Mouse (Mus musculus) heart, adult 2 months (tissue): Measurements from ENCODE around the gene Glis1. TPM values are rescaled to one million over a fixed set of nuclear protein-coding genes. Genes with fewer than 3 reads are reported as not detected.

Source experiments
- DNase-seq, 2 experiments: peaks; one replicate each; pipeline ENCODE4 v3.0.0; 2021
- H3K27ac ChIP-seq: fragments of 200-600 bp; 2 replicates; pipeline ENCODE4 v1.8.1; 2022
- H3K27me3 ChIP-seq: fragments of 200-500 bp; 2 replicates; pipeline ENCODE4 v1.6.1; 2012; ENCODE audit warnings: mild to moderate bottlenecking, low read length, inconsistent platforms, mixed read lengths; ENCODE audit not compliant: control insufficient read depth, insufficient read depth
- H3K36me3 ChIP-seq: fragments of 200-500 bp; 2 replicates; pipeline ENCODE4 v1.6.1; 2012; ENCODE audit warnings: low read length, inconsistent platforms; ENCODE audit not compliant: control insufficient read depth, insufficient read depth
- H3K4me1 ChIP-seq: fragments of 200-500 bp; 2 replicates; pipeline ENCODE4 v1.6.1; 2011; ENCODE audit warnings: low read length; ENCODE audit not compliant: control insufficient read depth, insufficient read depth
- H3K4me3 ChIP-seq: fragments of 200-600 bp; 2 replicates; pipeline ENCODE4 v1.8.1; 2022
- H3K79me2 ChIP-seq: fragments of 200-500 bp; replicated peaks from 2 replicates; pipeline ENCODE4 v1.6.1; 2012; ENCODE audit warnings: mild to moderate bottlenecking, inconsistent platforms, low read length, moderate library complexity, mixed read lengths; ENCODE audit not compliant: control insufficient read depth, insufficient read depth
- H3K9ac ChIP-seq: fragments of 200-500 bp; 2 replicates; pipeline ENCODE4 v1.6.1; 2012; ENCODE audit warnings: low read depth, mild to moderate bottlenecking, control low read depth, inconsistent platforms, low read length, mixed read lengths
- CTCF ChIP-seq: fragments of 200-600 bp; IDR thresholded peaks from 2 replicates; pipeline ENCODE4 v1.8.1; 2022; ENCODE audit warnings: antibody characterized with exemption, mild to moderate bottlenecking, moderate library complexity
- EP300 ChIP-seq: fragments of 200-500 bp; IDR thresholded peaks from 2 replicates; pipeline ENCODE4 v1.6.1; 2011; ENCODE audit warnings: low read depth, low read length, control low read depth; ENCODE audit not compliant: insufficient read depth
- POLR2A ChIP-seq: fragments of 200-500 bp; IDR thresholded peaks from 2 replicates; pipeline ENCODE4 v1.6.1; 2011; ENCODE audit warnings: mild to moderate bottlenecking, low read depth, low read length, control low read depth; ENCODE audit not compliant: insufficient read depth
- WGBS: fragments of 180-500 bp; shearing (Covaris S2); methylation state at CpG from one replicate; pipeline ENCODE4 v1.1.7; 2018; 5-methylcytosine and 5-hydroxymethylcytosine counted together
- intact Hi-C: fragments of 180-260 bp; cut with DNase I; formaldehyde crosslinking; loops from one replicate; pipeline ENCODE4 v1.15.1; 2025
- polyA plus RNA-seq: library from polyadenylated mRNA; depleted of rRNA; stranded (reverse); fragments of >200 nt; gene quantifications from 2 replicates; pipeline ENCODE4 v1.2.3, GENCODE M21; 2012
- total RNA-seq, 2 experiments: library from RNA; stranded (reverse); gene quantifications; 2 replicates each; pipeline ENCODE4 v1.2.3; 2021

Glis1 gene
- total and polyA plus RNA-seq, 3 experiments, result 0.29 to 0.52 (median 0.30) TPM

DNA sequence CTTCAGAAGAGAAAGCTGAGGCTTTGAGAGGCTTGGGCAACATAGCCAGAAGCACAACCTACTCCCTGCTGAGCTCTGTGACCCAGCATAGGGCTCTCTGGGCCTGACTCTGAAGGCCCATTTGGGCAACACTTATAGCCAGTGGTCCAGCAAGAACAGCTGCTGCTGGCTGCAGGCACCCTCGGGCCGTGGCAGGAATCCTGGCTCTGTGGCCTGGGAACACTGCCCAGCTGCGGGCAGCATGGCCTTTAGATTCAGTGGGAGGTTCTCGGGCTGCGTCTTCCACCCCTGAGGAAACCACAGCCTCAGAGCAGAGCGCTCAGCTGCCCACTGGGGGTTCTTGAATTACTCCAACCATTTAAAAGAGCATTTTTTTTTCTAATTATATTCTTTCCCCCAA is 189.5 kb downstream of the Glis1 start:
- Histone ChIP-seq H3K27ac (no peak overlapping the region), H3K36me3 (no peaks in the 10 kb centered on the region), H3K9ac (no peak overlapping the region), H3K27me3 (no peaks in the 10 kb centered on the region; the same call in 1 of the 2 replicates), H3K79me2 (no peaks in the 10 kb centered on the region), H3K4me3 (no peak overlapping the region), H3K4me1 (no peaks in the 10 kb centered on the region)
- 56% methylated on average over 6 of the region's 6 CpGs for WGBS
- TF ChIP-seq POLR2A (no peak), EP300 (no peak), CTCF (no peak)
- intact Hi-C loops, result no loop called here
- DNase-seq, result peak; percentile 29 to 31

DNA sequence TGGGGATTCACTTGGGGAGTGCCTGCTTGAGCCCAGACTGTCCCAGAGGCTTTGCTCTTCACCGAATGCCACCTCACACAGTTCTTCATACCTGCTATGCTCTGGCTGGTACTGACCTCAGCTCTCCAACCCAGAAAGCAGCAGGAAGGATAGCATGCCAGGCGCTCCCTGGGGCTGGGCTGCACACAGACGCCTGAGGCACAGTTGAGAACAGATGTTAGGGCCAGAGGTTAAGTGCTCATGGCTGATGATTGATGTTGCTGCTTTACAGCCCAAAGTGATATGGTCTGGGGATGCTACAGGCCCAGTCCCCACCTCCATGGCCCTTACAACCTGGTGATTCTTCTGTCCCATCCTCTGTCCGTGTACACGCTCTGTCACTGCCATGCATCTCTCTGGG is 190.6 kb downstream of the Glis1 start:
- intact Hi-C loops, result no loop called here
- H3K27me3 ChIP-seq, result no peaks in the 10 kb centered on the region; the same call in 1 of the 2 replicates
- no peak overlapping the region for H3K27ac ChIP-seq
- TF ChIP-seq CTCF (no peak), EP300 (no peak), POLR2A (no peak)
- H3K4me3 ChIP-seq, result no peak overlapping the region
- DNase-seq, result no peak
- no peak overlapping the region for H3K9ac ChIP-seq
- no peaks in the 10 kb centered on the region for H3K4me1 ChIP-seq
- H3K79me2 ChIP-seq, result no peaks in the 10 kb centered on the region
- WGBS, result 78% methylated on average over 5 of the region's 5 CpGs
- no peaks in the 10 kb centered on the region for H3K36me3 ChIP-seq

GRCm38 (mm10) chr4:107628226-107628625 is 193.8 kb downstream of the Glis1 start:
- H3K79me2 ChIP-seq, result no peaks in the 10 kb centered on the region
- H3K4me3 ChIP-seq, result no peak overlapping the region
- no peak for DNase-seq
- 52% methylated on average over 4 of the region's 4 CpGs for WGBS
- no peak overlapping the region for H3K9ac ChIP-seq
- no peaks in the 10 kb centered on the region; the same call in 1 of the 2 replicates for H3K27me3 ChIP-seq
- no peak overlapping the region for H3K27ac ChIP-seq
- H3K36me3 ChIP-seq, result no peaks in the 10 kb centered on the region
- intact Hi-C loops, result no loop called here
- no peaks in the 10 kb centered on the region for H3K4me1 ChIP-seq
- TF ChIP-seq POLR2A (no peak), CTCF (no peak), EP300 (no peak)

- 63% methylated on average over 17 of the region's 17 CpGs for WGBS
- Histone ChIP-seq H3K9ac (no peak overlapping the region), H3K27me3 (no peaks in the 10 kb centered on the region; the same call in 1 of the 2 replicates), H3K27ac (no peak overlapping the region), H3K4me3 (no peak overlapping the region), H3K4me1 (no peaks in the 10 kb centered on the region), H3K36me3 (no peaks in the 10 kb centered on the region), H3K79me2 (no peaks in the 10 kb centered on the region)
- intact Hi-C loops, result no loop called here
- no peak for DNase-seq
- TF ChIP-seq EP300, result no peak
- TF ChIP-seq POLR2A, result no peak
- no peak for TF ChIP-seq CTCF
Observed at GRCm38 (mm10) chr4:107628921-107629411, 194.6 kb downstream of the Glis1 start.

- no peak for DNase-seq
- Histone ChIP-seq H3K4me1 (no peaks in the 10 kb centered on the region), H3K9ac (no peak overlapping the region), H3K27ac (no peak overlapping the region), H3K27me3 (no peaks in the 10 kb centered on the region), H3K79me2 (no peaks in the 10 kb centered on the region), H3K36me3 (no peaks in the 10 kb centered on the region), H3K4me3 (no peak overlapping the region)
- intact Hi-C loops, result loop anchor here (5.0 kb wide), 1 partner anchor 212 kb away; no protein-coding TSS in a partner anchor
- no peak for TF ChIP-seq POLR2A
- TF ChIP-seq EP300, result no peak
- TF ChIP-seq CTCF, result no peak
- 74% methylated on average over 6 of the region's 6 CpGs for WGBS
Observed at GRCm38 (mm10) chr4:107634631-107635030, 200.2 kb downstream of the Glis1 start.

DNA sequence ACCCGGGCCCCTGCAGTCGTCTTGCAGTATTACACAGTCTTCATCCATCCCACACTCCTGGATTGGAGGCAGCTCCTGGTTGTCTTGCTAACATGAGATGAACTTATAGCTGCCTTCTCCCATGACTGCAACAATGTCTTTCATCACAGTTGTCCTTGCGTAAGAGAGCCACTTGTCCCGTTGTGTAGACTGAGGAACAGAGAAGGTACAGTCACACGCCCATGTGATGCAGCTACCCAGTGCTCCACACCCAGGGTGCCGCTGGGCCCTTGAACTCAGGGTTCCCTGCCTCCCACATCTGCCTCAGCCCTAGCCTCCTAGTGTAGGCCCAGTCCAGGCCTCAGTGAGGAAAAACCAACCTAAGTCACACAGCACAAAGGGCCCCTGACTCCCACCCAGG is 201.7 kb downstream of the Glis1 start:
- WGBS, result 75% methylated on average over 6 of the region's 6 CpGs
- no peak overlapping the region for H3K9ac ChIP-seq
- H3K36me3 ChIP-seq, result no peaks in the 10 kb centered on the region
- DNase-seq, result no peak
- intact Hi-C loops, result loop anchor here (5.0 kb wide), 1 partner anchor 214 kb away; no protein-coding TSS in a partner anchor
- TF ChIP-seq CTCF, result no peak
- TF ChIP-seq EP300, result no peak
- no peak for TF ChIP-seq POLR2A
- H3K27me3 ChIP-seq, result no peaks in the 10 kb centered on the region
- H3K27ac ChIP-seq, result no peak overlapping the region
- no peaks in the 10 kb centered on the region for H3K79me2 ChIP-seq
- no peaks in the 10 kb centered on the region for H3K4me1 ChIP-seq
- no peak overlapping the region for H3K4me3 ChIP-seq

DNA sequence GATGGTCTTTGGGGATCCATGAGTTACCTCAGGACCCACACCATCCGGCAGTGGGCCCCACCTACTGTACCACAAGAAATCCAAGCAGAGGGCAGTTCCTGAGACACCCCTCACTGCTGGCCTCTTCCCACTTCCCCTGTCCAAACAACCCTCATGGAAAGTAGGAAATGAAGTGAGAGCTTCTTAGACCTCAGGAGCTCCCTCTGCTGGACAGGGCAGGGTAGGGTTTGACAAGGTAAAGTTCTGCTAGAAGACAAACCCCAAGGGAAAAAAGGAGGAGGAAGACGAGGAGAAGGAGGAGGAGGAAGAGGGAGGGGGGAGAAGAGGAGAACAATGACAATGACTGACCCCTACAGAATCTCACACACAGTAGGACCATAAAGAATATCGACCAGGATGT is 203.3 kb downstream of the Glis1 start:
- Histone ChIP-seq H3K27me3 (no peaks in the 10 kb centered on the region), H3K27ac (no peak overlapping the region), H3K79me2 (no peaks in the 10 kb centered on the region), H3K9ac (no peak overlapping the region), H3K4me3 (no peak overlapping the region), H3K36me3 (no peaks in the 10 kb centered on the region), H3K4me1 (no peaks in the 10 kb centered on the region)
- WGBS, result 62% methylated on average over 3 of the region's 3 CpGs
- TF ChIP-seq CTCF (peak; percentile 68), EP300 (no peak), POLR2A (no peak)
- peak in 1 of 2 experiments; percentile 33 for DNase-seq
- intact Hi-C loops, result loop anchor here (5.0 kb wide), 1 partner anchor 215 kb away; no protein-coding TSS in a partner anchor
